Mouse (Mus musculus) cerebellum, adult 11-12 months (tissue): ENCODE measurements around the gene Gm17662.

Source experiments
- DNase-seq: peaks from one replicate; pipeline ENCODE4 v3.0.0; 2022

Gm17662 gene

DNA sequence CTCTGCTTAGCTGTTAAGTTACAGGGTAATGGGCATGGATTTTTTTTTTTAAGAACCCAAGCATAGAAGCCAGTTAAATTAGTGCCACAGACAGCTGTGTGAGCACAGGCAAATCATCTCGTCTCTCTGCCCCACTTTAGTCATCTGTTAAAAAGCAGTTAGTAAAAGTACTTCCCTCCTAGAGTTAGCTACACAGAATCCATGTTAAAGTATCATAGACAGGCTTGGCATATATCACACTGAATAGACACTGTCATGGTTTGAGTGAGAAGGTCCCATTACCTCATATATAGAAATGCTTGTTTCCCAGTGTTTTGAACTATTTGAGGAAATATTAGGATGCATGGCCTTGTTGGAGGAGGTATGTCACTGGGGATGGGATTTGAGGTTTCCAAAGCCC, at the start of gene Gm17662:
Gm17662 (plus strand) TSS at position 301 of the 400 bp plus-strand sequence.
- DNase-seq: no peak

DNA sequence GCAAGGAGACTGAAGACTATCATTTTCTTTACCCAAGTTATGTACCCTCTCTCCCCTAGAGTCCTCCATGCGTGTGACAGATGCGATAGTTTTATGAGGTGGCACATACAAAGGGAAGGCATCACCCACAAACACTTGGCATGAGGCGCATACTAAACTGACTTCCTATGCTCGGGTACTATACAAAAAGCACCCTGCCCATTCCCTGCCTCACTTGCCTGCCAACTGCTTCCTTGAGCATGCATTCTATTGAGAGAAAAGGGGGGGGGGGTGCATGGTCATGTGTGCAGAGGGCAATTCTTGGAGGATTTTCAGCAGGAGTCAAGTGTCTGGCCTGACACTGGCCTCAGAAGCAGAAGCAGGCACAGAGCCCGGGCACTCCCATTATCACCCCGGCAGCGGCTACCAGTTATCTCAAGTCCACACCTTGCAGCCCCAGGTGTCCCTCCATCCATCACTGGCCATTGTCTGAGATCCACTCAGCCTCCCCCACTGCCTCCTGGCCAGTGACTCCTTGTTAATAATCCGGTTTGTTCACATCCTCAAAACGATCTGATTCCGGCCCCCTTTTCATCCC, 46.3 kb upstream of the Gm17662 start:
- DNase-seq: no peak

DNA sequence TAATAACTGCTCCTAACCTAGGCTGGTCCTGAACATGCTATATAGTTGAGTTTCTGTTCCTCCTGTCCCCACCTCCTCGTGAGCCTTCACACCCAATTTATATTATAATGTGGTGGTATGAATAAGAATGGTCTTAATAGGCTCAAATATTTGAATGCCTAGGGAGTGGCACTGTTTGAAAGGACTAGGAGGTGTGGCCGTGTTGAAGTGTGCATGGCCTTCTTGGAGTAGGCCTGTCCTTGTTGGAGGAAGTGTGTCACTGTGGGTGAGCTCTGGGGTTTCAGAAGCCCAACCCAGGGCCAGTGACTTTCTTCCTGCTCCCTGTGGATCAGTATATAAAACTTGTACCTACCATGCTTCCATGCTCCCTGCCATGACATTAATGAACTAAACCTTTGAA, 43.5 kb upstream of the Gm17662 start:
- no peak for DNase-seq

DNA sequence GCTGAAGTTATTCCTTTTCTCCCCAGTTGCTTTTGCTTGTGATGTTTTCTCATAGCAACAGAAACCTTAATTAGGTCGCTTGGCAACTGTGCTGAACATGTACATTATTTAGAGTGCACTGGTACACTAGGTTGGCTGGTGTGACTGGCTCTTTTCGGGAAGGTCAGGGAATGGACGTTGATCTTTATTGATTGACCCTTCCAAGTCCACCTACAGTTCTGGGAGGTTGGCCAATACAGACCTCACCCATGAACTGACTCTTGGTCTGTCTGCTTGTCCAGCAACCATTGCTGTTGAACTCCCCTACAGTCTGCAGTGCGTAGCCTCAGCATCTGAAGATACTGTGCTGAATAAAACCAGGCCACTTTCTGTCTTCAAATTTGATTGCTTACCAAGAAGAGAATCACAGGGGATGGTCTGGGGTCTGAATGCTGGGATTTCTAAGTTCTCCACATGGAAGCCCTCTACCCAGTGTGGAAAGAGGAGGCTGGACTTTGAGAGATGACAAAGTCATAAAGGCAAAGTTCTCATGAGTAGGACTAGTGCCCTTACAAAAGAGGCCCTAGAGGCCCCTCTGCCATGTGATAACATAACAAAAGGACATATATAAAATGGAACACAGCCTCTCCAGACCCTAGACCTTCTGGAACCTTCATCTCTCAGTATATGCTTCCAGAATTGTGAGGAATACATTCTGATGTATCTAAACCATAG, 40.5 kb upstream of the Gm17662 start:
- DNase-seq: no peak

DNA sequence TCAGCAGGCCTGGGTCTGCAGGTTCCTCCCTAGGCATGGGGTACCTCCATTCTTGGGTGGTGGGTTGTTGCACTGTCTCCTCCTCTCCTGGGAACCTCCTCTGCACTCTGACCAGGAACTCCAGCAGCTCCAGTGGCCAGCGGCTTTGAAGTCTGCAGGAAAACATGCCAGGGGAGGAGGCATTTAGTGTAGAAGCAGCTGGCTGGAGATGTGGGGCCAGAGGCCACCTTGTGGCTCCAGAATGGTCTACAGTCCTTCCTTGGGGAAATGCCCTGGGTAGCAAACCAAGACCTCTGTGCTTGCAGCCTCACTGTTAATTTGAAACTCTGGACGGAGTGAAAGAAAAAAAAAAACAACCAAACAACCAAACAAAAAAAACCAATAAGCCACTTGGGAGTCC, 39.6 kb upstream of the Gm17662 start:
- DNase-seq: no peak

DNA sequence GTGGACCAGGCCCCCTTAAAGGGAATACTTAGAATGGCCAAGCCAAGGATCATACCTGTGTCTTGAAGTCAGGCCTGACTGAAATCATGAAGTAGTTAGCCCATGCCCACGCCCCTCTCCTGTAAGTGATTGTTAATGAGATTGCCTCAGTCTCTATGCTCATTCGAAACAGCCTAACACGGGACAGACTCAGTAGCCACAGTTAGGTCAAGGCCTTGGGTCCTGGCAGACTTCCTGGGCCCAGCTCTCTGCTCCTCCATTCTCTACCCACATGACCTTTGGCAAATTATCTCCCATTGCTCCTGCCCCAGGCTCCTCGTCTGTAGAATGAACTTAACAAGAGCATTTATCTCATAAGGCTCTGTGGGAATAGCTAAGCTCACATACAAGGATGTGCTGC, 38.1 kb upstream of the Gm17662 start:
- no peak for DNase-seq

DNA sequence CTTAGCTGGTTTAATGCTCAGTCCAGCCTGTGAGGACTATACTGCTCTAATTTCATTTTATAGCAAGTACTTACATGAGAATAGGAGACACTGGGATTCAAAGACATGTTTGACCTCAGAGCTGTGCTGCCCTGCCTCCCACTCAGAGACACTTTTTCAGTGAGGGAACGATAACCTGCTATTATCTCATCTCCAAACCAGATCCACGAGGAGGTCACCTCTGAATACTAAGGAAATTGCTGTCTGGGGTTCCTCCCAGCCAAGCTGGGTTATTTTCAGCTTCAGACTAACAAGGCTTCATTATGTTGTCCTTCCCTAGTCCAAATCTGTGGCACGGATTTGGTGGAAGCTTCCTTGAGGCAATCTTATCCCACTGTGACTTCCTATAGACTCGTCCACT, 37.2 kb upstream of the Gm17662 start:
- DNase-seq: no peak

DNA sequence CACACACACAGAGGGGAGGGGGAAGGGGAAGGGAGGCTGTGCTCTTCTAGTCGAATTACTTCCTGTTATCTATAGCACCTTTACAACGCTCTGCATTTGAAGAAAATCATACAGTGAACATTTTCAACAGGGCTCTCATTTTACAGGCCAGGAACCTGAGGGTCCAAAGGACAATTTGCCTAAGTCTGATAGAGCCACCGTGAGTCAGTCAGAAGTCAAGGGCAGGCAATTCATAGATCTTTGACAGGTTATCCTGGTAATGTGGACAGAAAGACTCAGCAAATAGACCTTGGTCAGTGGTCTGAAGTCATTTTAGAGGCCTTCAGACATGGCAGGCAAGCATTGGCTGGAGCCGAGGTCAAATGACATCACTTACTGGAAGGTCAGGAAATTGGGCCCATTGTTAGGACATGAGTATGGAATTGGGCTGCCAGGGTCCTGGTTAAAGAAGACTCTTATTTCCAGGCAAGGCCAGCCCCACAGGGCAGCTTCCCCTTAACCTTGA, 33.5 kb upstream of the Gm17662 start:
- no peak for DNase-seq

DNA sequence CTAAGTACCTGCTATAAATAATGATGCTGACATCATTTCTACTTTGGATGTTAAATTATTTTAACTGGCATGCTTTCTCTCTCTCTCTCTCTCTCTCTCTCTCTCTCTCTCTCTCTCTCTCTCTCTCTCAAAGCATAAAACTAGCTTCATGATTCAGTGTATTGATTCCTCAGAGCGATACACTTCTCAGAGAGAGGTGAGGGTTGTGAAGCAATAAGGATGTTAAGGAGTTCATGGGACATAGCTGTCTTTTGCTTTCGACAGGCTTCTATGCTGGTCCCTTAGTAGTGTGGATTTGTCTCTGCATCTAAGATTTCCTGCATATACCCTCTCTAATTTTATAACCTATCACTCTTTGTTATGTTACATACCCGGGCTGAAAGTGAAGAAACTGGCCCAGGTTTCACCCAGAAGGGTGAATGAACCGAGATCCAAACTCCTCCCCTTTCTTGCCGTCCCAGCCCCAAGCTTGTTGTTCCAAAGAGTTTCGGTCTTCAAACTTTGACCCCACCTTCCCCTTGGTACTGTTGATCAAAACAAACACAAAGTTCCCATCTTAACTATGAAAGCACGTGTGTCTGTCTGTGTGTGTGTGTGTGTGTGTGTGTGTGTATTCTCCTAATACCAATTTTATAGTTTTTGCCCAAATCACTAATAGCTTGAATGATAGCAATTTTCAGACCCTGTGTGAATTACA, 32.6 kb upstream of the Gm17662 start:
- DNase-seq: no peak

DNA sequence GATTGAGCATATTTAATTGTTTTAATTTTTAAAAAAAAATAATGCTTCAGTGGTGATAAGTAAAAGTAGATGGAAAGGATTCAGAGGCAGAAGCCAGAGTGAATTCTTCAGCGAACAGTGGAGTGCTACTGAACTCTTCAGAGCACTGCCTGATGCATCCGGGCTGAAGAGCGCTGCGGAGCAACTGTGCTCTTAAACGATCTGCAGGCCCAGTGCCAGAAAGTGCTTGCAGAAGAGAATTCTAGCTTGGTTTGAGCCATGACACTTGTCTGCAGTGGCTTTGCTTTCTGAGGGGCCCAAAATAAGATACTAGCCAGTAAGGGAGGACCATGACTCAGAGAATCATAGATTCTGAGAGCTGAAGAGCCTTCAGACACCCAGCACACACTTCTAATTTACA, 28.2 kb upstream of the Gm17662 start:
- no peak for DNase-seq

DNA sequence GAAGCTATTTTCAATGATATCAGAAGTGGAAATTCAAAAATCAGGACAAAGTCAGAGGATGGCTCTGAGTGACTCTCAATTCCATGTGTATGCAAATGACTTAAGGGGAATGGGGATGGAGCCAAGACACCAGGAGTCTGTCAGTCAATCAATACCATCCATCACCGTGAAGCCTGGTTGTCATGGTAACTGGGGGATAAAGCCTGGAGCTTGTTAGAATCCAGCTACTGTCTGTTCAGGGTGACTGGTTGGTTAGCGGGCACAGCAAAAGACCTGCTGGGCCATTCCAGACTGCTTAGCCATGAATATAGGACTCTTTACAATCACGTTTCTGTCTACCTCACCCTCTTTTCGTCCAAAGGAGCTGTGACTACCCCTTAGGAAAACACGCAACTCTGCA, 22.0 kb upstream of the Gm17662 start:
- DNase-seq: no peak

DNA sequence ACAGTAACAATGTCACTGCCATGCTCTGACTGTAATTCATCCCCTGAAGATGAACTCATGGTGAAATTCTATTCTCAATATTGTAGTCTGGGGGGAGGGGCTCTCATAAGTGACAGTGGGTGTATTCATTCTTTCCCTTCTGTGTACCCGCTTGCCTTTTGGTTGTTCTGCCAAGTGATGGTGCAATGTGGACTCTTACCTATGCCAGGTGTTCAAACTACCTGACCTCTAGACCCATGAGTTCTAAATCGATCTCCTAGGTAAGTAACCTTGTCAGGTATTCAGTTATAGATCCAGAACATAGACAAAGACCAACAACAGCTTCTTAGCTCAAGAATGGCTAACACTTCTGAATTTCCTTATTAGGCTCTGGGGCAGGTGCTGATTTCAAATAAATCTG, 18.8 kb upstream of the Gm17662 start:
- no peak for DNase-seq

DNA sequence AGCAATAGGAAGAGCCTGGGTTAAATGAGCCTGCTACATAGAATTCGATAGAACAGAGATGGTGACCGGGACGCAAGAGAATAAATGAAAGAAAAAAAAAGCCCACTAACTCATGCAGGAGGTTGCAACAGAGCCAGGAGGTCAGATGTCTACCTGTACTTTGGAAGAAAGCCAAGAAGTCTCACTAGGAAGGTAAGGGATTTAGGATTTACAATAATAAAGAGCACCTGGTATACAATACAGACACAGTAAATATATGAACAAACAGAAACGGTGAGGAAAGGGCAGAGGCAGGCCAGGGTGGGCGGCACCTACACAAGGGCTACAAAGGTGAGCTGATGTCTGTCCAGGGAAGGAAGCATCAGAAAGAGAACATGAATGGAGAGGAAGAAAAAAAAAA, 14.9 kb upstream of the Gm17662 start:
- DNase-seq: no peak

DNA sequence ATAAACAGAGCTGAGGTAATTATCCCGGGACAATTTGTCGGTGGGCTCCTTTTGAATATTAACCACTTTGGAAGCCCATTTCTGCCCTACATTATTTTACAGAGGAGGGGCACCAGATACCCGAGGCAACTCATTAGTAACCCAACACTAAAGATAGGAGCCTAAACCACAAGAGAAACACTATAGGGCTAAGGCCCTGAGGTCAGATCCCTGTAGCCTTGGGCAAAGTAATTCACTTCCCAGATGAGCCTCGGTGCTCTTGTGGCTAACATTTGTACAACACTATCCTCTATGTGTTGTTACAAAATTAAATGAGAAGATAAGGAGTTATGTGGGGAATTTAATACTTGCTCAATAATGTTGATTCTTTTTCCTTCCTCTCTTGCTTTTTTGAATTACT, 13.6 kb upstream of the Gm17662 start:
- DNase-seq: no peak

DNA sequence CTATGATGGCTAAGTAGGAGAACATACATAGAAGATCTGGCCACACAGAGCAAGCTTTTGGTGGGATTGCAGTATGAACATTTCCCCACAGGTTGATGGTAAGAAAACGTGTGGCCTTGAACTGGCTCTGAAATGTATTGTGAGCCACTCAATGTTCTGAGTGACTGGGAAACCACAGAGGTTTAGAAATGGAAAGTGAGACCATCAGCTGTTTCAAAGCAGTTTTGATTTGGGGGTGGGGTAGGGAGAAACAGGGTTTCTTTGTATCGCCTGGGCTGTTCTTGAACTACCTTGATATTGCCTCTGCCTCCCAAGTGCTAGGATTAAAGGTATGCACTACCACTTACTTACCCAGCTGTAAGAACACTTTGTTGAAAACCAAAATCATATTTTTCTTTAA, 1.9 kb upstream of the Gm17662 start:
- no peak for DNase-seq

DNA sequence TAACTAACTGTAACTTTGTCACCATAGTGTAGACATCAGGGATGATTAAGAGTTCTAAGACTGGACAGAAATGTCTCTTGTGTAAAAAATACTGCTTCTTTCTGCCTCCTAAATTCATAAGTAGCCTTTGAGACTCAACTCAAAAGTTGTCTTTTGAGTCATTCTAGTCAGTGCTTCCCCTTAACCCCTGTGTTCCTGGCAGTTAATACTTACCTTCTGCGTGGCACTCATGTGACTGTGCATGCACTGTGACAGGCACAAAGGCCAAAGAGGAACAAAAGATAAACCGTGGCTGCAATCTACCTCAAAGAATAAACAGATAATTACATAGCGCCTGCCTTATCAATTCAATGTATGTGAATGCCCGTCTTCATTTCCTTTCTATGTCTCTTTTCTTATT, 694 bp downstream of the Gm17662 start:
- no peak for DNase-seq

DNA sequence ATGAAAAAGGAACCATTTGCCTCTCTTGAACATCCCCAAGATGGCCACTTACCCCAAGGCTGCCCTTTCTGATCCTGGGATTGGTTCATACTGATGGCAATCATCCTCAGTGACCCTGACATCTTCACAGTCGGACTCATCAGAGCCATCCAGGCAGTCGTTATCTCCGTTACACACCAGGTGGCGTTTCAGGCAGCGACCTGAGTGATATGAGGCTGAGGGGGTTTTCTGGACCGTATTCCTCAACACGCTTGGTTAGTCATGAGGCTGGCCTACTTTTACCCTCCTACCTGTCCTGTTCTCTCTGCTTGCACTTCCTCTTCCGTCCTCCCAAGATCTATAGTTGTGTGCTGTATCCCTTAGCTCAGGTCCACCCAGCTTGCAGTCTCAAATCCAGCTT, 4.1 kb downstream of the Gm17662 start:
- DNase-seq: no peak

DNA sequence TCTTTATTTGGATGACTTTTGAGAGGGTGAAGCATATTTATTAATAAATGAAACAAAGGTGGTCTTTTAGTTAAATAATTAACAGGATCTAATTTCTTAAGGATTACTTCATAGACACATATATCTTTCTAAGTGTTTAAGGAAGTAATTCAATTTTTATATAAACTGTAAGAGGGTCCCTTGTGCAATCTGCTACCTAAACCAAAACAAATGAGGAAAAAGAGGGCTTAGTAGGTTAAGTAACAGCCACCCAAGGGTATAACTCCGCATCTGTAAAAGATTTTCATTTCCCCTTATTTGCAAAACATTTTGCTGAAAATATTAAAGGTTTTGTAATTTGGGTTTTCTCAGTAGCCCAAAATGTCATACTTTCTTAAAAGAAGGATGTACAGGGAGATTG, 7.3 kb downstream of the Gm17662 start:
- DNase-seq: no peak

DNA sequence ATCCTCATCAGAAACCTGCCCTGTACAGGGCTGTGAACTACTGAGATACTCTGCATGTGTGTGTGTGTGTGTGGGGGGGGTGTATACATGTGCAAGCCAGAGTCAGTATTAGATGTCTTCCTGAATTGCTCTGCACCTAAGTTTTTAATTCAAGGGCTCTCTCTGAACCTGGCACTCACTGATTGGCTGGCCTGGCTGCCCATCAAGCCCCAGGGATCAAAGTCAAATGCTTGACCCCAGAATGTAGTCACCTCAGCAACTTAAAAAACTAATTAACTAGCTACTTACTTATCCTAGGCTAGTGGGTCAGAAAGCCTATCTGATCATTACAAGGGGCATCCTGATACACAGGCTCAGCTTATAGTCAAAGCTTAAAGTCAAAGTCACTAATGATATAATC, 12.5 kb downstream of the Gm17662 start:
- no peak for DNase-seq

DNA sequence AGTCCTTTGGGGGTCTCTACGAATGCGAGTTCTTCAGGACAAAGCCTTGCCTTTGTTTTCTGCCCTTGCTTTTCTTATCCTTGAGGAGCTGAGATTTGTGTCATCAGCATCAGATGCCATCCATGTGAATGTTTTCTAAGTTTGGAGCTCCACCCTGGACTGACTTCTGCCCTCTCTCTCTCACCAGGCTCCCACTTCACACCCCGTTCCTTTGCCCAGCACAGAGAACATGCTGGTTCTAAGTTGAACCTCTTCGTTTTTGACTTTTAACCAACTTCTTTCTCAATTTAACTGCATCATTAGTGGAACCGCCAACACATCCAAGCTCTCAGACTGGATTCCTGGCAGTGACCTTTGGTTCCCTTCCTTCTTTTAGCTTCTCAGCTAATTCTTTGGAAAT, 13.1 kb downstream of the Gm17662 start:
- no peak for DNase-seq

DNA sequence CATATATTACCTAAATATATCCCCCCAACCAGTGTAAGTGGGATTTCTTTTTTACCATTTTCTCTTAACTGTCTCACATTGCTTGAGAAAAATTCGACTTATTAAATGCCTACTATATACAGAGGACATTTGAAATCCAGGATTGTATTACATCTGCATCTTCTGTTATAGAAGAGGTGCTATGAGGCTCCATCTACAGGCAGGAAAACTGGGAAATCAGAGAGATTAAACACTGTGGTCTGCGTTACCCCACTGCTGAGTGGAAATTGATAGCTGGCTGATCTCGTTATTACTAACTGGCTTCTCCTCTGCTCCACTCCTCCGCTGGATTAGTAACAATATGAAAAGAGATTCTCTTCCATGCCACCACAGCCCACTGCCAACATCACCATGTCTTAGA, 18.7 kb downstream of the Gm17662 start:
- no peak for DNase-seq

DNA sequence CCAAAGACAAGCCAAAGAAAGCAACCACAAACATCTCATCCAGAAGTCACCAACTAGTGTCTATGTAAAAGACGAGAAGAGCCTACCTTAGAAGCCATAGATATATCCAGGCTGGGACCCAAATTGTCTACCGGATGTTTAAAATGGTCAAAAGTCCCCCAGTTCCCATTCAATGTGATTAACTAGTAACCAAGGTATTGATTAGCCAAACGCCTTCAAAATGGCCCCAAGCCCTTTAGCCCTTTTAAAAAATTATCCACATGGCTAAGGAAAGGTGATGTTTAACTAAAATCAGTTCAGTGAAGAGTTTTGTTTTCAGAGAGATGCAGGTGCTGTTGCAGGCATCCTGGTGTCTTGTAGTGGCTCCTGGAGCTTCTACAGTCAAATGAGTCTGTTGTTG, 19.2 kb downstream of the Gm17662 start, which contains the start of gene C8a:
C8a (minus strand) TSS at position 76 of the 400 bp plus-strand sequence.
- no peak for DNase-seq

DNA sequence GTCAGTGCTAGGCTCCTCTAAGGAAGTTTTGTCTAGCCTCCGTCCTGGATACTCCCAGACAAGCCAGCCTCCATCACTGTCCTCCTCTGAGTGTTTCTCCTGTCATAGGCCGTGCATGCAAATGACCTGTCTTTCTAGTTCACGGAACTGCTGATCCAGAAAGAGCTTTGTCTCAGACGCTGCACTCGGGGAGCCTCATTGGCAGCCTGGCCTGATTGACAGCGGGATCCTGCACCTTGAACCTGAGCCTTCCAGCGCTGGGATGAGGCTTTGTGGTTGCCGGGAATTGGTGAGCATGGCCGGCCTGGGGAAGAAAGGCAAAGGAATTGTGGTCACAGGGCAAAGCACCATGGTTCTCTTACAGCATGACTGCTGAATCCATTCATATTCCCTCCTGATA, 30.4 kb downstream of the Gm17662 start:
- no peak for DNase-seq
